Mouse (Mus musculus) left cerebral cortex, postnatal 10 days (tissue): Measurements from ENCODE around the gene Cic. TPM values are rescaled to one million over a fixed set of nuclear protein-coding genes. Genes with fewer than 3 reads are reported as not detected.
"Not testable (repeated sequence)": the region's sequence is repeated elsewhere in the genome, so short reads cannot be mapped to it uniquely, and the experiment has no call there.

Experiments
- DNase-seq, 2 experiments: peaks; one replicate each; pipeline ENCODE4 v3.0.0; 2021 to 2022; ENCODE audit warnings: low spot score in 2 of 2, mixed read lengths in 1 of 2; ENCODE audit errors: extremely low spot score in 1 of 2
- intact Hi-C: fragments of 180-260 bp; cut with DNase I; formaldehyde crosslinking; loops from one replicate; pipeline ENCODE4 v1.15.1; 2025
- microRNA-seq: library from miRNA; unstranded; fragments of <30 nt; microRNA quantifications from one replicate; pipeline ENCODE4 v1.2.0, GENCODE M21; 2022
- total RNA-seq, 2 experiments: library from RNA; stranded (reverse); gene quantifications; 2 replicates each; pipeline ENCODE4 v1.2.3; 2021

Gene Cic
- total RNA-seq, 2 experiments from 2014 or later: 244 to 271 TPM

- peak; percentile 34 to 72 for DNase-seq
- intact Hi-C loops: loop anchor here (5.0 kb wide), 3 partner anchors 33 to 73 kb away; no protein-coding TSS in a partner anchor
Measured at GRCm38 (mm10) chr7:25315306-25316041, 48.0 kb downstream of the Cic start.

GRCm38 (mm10) chr7:25316532-25317445 lies 49.3 kb downstream of the Cic start, which contains the start of gene Megf8:
TSS of gene Megf8 (plus strand) at chr7:25317164.
- intact Hi-C loops: loop anchor here (5.0 kb wide), 3 partner anchors 34 to 74 kb away; no protein-coding TSS in a partner anchor
- DNase-seq: peak; percentile 97

- DNase-seq: no peak
- intact Hi-C loops: loop anchor here (5.0 kb wide), 3 partner anchors 35 to 75 kb away; no protein-coding TSS in a partner anchor
Measured at GRCm38 (mm10) chr7:25317446-25317999, 50.0 kb downstream of the Cic start.

- intact Hi-C loops: no loop called here
- peak in 1 of 2 experiments; percentile 34 for DNase-seq
Measured at GRCm38 (mm10) chr7:25322058-25322484, 54.6 kb downstream of the Cic start.

DNA sequence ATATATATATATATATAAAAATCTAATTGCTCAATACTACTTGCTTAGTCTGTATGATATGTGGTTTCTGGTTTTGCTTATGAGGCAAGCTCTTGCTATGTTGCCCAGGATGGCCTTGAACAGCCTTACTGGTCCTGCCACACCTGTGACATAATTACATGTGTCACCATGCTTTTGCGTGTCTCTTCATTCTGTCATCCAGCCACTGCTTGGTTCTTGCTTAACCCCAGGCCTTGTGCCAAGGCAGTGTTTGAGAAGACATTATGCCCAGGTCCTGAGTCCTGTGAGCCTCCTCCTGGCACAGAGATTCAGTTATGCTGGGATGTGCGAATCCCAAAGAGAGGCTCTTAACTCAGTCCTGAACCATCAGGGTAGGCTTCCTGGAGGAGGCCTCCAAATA lies 55.7 kb downstream of the Cic start:
- intact Hi-C loops: no loop called here
- DNase-seq: no peak

DNA sequence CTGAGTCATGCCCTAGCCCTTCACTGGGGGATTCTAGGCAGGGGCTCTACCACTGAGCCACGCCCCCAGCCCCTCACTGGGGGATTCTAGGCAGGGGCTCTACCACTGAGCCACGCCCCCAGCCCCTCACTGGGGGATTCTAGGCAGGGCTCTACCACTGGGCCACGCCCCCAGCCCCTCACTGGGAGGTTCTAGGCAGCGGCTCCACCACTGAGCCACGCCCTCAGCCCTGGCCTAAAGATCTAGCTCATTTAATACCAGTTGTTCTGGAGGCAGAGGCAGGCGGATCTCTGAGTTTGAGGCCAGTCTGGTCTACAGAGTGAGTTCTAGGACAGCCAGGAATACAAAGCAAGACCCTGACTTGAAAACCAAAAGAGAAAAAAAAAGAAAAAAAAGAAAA lies 57.9 kb downstream of the Cic start:
- intact Hi-C loops, DNase-seq: not testable (repeated sequence)

DNA sequence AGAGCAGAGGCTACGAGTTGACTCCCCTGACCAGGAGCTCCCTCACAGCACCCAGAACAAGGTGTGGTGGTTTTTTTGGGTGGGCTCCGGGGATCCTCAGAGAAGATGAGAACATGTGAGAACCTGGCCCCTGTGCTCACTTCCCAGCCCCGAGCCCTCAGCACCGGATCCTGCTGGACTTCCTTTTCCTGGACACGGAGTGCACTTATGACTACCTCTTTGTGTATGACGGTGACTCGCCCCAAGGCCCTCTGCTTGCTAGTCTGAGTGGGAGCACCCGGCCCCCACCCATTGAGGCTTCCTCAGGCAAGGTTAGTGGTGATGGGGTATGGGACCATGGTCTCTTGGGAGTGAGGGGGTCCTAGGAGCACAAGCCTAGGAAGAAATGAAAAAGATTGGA lies 58.7 kb downstream of the Cic start:
- DNase-seq: no peak
- intact Hi-C loops: no loop called here

DNA sequence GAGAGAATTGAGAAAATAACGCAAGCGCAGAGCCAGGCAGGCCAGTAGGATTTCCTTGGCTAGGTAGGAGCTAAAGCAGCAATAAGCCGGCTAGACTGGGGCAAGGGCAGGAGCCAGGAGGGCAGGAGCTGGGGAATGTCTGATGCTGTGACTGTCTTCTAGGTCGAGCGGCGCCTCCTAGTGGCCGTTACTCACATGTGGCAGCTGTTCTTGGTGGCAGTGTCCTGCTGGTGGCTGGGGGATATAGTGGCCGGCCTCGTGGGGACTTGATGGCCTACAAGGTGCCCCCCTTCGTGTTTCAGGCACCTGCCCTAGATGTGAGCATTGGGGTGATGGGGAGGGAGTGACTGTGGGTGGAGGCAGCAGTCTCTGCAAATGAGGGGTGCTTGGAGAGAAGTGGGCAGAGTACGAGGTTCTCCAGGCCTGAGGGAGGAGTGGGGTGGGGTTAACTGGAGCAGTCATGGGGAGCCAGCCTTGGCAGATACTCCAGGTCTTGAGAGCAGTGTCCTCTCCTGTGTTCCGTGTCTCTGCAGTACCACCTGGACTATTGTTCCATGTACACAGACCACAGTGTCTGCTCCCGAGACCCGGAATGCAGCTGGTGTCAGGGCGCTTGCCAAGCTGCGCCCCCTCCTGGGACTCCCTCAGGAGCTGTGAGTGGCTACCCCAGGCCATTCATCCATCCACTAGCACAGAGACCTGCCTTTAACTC lies 66.2 kb downstream of the Cic start:
- peak; percentile 37 to 85 for DNase-seq
- intact Hi-C loops: no loop called here

GRCm38 (mm10) chr7:25334472-25334871 lies 67.0 kb downstream of the Cic start:
- no peak for DNase-seq
- intact Hi-C loops: no loop called here

GRCm38 (mm10) chr7:25339329-25339728 lies 71.8 kb downstream of the Cic start:
- intact Hi-C loops: no loop called here

GRCm38 (mm10) chr7:25341000-25341784 lies 73.7 kb downstream of the Cic start:
- DNase-seq: peak; percentile 42 to 53
- intact Hi-C loops: no loop called here

More at GRCm38 (mm10) chr7:25339329-25339728, 71.8 kb downstream of the Cic start:
- DNase-seq: no peak

Small RNA genes within 50 kb of the gene (microRNA-seq; reads per million reads assigned to microRNA genes)
- gene Mir7048: not detected

Other genes starting within 250 kb of the Cic start
- gene Grik5, start 195.4 kb upstream of the Cic start, total RNA-seq: 100 to 1,000 TPM; 226 to 237 TPM
- gene Zfp574, start 195.1 kb upstream of the Cic start, total RNA-seq: 10 to 100 TPM; 26.0 to 27.1 TPM
- 10 to 100 TPM; 11.0 to 14.1 TPM for gene Pou2f2, start 88.0 kb upstream of the Cic start, total RNA-seq
- 10 to 100 TPM; 22.7 to 23.8 TPM for gene Dedd2, start 47.1 kb upstream of the Cic start, total RNA-seq
- gene Zfp526, start 46.3 kb upstream of the Cic start, total RNA-seq: 1 to 10 TPM; 7.8 to 8.5 TPM
- gene Gsk3a, start 29.9 kb upstream of the Cic start, total RNA-seq: 100 to 1,000 TPM; 205 TPM
- gene Erf, start 16.9 kb upstream of the Cic start, total RNA-seq: 10 to 100 TPM; 47.7 to 55.1 TPM
- gene Pafah1b3, start 30.3 kb downstream of the Cic start, total RNA-seq: 10 to 100 TPM; 64.1 to 67.5 TPM
- under 1 TPM in 1 of 2 experiments, not detected in 1; 0.28 TPM for gene Prr19, start 33.7 kb downstream of the Cic start, total RNA-seq
- 10 to 100 TPM; 89.2 to 91.0 TPM for gene Tmem145, start 38.4 kb downstream of the Cic start, total RNA-seq
- gene Megf8, start 49.5 kb downstream of the Cic start, total RNA-seq: 10 to 100 TPM; 90.4 to 91.8 TPM
- gene Cnfn, start 102.0 kb downstream of the Cic start, total RNA-seq: not detected
- gene Lipe, start 131.0 kb downstream of the Cic start, total RNA-seq: 1 to 10 TPM; 6.9 to 7.8 TPM
- gene Cxcl17, start 145.2 kb downstream of the Cic start, total RNA-seq: not detected
- 1 to 10 TPM; 1.1 to 1.8 TPM for gene Ceacam1, start 209.9 kb downstream of the Cic start, total RNA-seq